Mouse (Mus musculus): ENCODE results near the gene Slc9a3r1. TPM values are rescaled to one million over a fixed set of nuclear protein-coding genes. Genes with fewer than 3 reads are reported as not detected.

The Slc9a3r1 gene
- total RNA-seq, 2 experiments from 2014 or later = 37.4 to 50.3 TPM

DNA sequence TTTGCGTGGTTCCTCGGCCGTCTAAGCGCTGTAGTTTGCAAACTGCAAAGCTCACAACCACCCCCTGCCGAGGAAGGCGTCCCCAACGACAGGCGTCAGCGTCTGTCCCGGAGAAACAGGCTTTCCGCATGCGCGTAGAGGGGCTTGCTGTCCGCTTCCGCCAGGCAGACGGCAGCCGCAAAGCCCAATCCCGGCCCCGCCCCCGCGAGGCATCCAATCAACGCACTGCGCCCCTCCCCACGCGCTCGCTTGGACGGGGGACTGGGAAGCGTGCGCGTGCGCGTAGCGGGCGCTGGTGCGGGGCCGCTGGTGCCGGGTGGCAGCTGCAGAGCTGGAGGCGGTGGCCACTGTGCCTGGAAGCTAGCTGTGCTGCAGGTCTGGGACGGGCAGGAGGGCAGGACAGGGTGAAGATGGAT, 24.1 kb downstream of the Slc9a3r1 start, which contains the start of gene Tmem104:
Gene Tmem104, plus strand, starts transcription at position 264 of the 416 bp plus-strand sequence.
- ATAC-seq (replicated peaks; ENCODE audit: poor library complexity, severe bottlenecking) = peak; percentile 68

DNA sequence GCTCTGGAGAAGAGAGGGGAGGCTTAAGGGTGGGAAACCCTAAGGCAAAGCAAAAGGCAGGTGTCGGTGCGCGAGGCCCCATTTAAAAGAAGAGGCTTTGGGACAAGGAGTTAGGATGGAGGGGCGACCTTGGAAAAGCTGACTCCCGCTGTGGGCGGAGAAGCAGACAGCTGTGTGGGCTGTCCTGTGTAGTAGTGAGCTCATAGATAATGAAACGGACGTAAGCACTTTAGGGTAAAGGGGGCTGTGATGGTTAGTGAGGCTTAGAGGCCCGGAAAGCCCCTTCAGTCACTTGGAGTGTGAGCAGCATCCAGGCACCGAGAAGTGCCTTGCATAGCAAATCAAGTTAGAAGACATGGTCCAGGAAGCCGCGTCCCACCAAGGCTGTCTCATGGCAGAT, 24.6 kb downstream of the Slc9a3r1 start, which contains the start of gene Nat9:
Gene Nat9, minus strand, starts transcription at position 167 of the 400 bp plus-strand sequence.
- ATAC-seq (replicated peaks; ENCODE audit: poor library complexity, severe bottlenecking) = no peak

DNA sequence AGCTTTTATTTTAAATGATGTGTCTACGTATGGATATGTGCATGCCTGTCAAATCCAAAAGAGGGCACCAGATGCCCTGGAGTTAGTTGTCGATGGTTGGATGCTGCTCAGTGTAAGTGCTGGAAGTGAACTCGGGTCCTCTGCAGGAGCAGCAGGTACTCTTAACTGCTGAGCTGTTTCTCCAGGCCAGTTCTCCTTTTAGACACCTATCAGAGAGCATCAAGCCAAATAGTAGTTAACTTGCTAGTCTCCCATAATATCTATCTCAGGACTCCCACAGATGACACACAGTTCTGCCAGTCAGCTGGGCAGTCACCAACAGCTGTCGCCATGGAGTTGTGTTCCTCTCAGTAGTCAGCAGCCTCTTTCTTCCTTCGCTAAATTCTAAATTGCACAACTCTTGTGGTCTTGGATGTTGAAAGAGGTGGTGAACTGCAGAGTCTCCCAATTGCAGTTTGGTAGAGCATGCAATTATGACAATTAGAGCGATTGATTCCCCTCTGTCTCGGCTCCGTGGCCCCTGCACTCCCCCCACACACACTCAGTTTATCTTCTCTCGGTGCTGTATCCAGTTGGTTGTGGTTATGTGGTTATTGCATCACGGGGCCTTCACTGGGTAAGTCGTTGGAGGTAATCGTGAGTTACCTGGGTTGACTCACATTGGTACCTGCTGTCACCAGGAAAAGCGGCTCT, 25.5 kb downstream of the Slc9a3r1 start:
- ATAC-seq (replicated peaks; ENCODE audit: poor library complexity, severe bottlenecking) = peak; percentile 65

DNA sequence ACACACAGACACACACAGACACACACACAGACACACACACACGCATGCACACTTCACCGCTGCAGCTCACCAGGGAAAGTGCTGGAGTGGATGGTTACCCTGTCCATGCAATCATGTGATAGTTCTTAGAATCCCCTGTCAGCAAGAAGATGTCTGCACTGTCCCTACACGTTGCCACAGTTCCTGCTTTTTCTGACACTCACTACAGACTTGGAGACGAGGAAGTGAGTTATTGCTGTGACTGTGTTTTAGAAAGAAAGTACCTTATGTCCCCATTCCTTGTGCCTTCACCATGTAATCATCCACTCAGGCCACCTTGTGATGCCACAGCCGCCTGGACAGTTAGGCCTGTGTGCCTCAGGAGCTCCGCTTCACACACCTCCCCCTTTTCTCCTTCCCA, 26.2 kb downstream of the Slc9a3r1 start:
- peak; percentile 60 for ATAC-seq (replicated peaks; ENCODE audit: poor library complexity, severe bottlenecking)

DNA sequence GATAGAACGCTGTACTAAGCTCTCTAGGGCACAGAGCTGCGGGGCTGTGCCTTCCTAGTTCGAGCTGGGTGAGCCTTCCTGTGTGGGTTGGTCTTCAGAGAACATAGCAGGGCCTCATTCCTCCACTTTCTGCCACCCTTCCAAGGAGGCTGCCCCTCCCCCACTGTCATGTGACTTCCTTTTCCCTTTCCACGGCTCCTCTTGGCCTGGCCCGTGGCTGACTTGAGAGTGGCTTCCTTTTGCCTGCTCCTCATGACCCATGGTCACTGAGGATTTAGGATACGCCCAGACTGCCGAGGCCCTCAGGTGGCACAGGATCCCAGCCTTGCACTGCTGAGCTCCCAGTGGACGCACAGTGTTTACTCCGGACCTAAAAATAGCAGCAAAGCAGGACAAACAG, 29.0 kb downstream of the Slc9a3r1 start:
- 0 out of 2 replicates have a peak, but pooled peaks have one; percentile 3 for ATAC-seq (replicated peaks; ENCODE audit: poor library complexity, severe bottlenecking)

DNA sequence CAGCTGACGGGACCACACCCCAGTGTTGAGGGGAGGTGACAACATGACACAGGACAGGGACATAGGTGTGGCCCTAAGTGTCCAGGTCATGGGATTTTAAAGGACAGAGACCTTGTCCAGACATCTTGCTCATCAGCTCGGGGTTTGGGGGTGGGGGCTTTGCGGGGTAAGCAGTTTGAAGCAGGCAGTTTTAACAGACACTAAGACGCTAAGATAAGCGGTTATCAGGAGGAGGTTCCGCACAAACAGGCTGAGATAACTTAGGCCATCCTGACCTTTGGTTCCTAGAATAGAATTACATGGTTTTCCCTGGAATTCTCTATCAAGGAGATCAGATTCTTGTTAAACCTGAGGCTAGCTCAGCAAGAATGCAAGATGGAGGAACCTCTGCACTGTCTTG, 31.6 kb downstream of the Slc9a3r1 start:
- no peak for ATAC-seq (replicated peaks; ENCODE audit: poor library complexity, severe bottlenecking)

DNA sequence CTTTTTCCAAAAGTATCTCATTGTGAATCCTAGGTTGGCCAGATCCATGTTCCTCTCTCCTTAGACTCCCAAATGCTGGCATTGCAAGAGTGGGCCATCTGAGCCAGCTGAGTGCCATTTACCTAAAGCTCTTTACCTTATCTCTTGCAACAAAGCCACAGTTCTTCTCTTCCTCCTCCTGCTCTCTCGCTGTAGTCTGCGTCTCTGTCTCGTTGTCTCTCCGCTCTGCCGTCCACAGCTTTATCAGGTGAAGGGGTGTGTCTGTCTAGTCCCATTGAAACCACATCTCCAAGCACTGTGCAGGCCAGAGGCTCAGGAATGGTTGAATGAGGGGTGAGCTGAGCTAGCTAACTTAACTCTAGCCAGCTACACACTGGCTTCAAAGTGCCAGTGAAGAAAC, 32.8 kb downstream of the Slc9a3r1 start:
- no peak for ATAC-seq (replicated peaks; ENCODE audit: poor library complexity, severe bottlenecking)

DNA sequence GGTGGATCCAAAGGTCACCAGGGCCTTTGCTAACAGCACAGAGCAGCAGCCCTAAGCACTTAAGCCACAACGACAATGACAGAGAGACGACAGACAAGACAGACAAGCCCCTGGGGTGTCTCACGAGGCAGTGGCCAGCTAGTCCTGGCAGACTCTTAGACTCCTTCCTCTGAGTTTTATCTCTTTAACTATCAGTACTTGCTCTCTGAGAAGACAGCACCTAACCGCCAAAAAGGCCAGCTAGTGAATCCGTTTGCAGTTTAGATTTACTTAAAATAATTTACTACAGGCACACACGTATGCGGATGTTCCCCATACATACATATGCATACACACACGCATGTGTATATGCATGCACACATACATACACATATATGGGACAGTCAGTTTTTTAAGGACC, 34.4 kb downstream of the Slc9a3r1 start:
- ATAC-seq (replicated peaks; ENCODE audit: poor library complexity, severe bottlenecking) = no peak

DNA sequence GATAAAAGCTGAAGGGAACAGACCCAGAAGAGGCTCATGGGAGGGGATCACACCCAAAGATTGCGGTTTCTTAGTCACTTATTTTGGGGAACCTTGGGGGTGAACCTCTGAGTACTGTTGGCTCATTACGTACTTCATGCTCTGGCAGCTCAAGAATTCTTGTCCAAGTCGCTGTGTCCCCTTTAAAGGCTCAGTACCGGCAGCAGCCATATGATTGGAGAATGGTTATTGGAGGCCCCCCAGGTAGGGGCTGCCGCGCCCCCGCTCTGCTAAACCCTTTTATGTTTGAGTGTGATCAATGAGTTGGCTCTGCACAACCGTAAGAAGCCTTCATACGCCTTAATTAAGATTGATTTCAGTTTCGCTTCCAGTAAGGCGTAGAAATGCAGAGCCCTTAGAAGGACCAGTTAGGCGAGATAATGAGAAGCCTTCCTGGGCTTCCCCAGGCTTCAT, 35.8 kb downstream of the Slc9a3r1 start:
- peak; percentile 34; the same call in 1 of the 2 replicates for ATAC-seq (replicated peaks; ENCODE audit: poor library complexity, severe bottlenecking)

DNA sequence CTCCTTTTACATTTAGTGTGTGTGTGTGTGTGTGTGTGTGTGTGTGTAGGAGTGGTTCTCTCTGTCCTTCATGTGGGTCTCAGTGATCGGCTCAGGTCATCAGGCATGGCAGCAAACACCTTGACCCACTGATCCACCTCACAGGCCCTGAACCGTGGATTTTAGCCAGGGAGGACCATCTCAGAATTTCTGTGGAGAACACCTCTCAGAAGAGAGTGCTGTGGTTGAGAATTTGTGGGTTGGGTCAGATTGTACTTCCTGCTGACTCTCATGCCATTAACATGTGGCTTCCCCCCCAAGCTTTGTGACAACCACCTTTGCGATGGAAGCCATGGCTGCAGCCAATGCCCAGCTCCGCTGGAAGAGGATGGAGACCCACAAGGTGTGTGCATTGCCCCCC, 37.4 kb downstream of the Slc9a3r1 start:
- ATAC-seq (replicated peaks; ENCODE audit: poor library complexity, severe bottlenecking) = no peak

DNA sequence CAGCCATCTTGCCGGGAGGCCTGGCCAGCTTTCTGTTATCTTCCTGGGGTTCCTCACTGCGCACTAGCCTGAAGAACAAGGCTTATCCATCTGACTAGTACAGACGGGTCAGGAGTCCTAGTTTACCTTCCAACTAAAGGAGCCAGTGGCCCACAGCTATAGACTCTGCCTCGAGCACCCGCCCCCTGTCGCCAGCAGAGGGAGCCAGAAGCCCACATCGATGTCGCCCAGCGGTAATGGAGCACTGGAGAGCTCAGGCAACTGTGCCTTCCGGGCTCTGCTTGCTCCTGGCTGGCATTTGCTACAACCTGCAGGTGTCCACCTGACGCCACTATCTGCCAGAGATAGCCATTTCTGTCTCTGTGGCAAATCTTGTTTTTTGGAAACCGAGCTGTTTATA, 39.2 kb downstream of the Slc9a3r1 start:
- peak; percentile 90 for ATAC-seq (replicated peaks; ENCODE audit: poor library complexity, severe bottlenecking)

DNA sequence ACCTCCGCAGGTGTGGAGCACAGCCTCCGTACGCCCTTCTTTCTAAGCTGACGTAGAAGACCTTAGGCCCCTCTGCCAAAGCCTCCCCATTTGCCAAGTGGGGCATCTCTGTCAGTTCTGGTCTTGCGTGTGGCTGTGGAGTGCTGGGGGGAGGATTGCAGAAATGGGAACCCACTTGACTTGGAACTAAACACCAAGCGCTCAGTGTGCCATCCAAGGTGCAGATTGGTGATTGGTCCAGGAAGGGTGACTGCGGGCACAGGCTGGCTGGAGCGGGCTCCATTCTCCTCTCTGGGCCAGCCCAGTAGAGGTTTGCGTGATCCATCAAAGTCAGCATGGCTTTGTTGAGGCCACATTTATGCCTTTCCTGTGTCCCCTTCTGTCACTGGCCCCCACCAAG, 39.6 kb downstream of the Slc9a3r1 start:
- ATAC-seq (replicated peaks; ENCODE audit: poor library complexity, severe bottlenecking) = no peak

DNA sequence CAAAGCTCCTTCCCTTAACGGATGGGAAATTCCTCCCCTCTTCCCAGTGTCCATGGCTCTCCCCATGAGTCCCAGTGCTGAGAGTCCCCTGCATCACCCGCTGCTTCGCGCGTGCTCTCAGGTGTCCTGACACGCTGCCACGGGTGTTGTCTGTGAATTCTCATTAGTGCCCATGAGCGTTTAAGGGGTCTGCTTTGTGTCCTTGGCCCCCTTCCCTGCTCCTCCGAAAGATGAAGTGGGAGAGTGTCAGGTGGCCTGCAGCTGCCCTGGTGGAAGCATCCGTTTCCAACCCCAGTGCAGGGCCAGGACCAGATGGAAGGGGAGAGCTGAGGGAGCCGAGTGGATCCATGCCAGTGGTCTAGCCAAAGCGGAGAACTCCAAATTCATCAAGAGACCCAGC, 45.0 kb downstream of the Slc9a3r1 start:
- no peak for ATAC-seq (replicated peaks; ENCODE audit: poor library complexity, severe bottlenecking)

DNA sequence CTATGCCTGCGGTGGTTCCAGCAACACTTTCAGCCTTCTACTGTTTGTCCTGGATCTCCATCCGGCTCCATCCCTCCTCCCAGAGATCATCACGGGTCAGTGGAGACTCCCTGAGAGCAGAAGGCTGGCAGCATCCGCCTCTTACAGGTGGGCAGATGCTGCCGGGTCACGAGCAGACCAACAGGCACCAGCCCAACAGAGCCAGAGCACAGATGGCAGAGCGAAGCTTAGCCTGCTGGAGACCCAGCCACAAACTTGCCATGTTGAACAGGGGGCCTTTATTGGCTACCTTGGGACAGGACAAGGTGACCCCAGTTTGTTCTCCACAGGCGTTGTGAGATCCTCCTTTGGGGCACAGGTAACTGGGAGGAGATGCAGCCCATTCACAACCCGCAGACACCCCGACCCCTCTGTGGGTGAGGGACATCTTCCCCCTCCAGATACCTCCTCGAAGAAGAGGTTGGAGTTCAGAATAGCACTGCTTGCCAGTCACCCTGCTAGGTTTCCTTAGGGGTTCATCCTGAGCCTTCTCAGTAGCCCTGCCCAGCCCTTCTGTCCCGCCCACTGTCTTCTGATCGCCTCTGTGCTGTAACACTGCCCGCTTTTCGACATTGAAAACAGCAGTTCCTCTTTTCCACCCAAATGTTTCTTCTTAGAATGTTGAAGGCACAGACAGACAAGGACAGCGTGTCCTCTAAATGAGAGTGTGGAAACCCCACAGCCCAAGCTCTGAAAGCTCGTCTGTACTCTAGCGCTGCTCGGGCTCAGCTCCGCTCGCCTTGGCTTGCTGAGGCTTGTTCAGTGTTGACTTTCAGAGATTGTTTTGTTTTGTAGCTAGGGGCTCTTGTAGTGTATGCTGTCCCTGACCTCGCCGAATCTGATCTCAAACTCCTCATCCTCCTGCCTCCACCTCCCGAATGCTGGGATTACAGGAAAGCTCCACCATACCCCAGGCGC, 45.9 kb downstream of the Slc9a3r1 start:
- peak; percentile 88 for ATAC-seq (replicated peaks; ENCODE audit: poor library complexity, severe bottlenecking)

DNA sequence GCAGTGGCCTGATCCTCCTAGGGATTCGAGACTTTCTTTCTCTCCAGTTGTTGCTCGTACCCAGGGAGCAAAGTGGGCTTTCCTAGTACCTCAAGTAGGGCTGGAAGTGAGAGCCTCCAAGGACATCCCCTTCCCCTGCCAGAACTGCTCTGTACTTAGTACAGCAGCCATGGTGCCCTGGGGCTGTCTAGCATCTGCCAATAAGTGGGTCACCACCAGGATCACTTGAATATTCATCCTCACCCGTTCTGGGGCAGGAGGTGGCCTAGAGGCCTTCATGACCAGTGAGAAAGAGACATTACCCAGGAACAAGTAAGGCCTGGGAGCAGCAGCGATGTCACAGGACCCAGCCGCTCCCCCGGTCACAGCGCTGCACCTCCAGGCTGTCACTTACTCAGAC, 46.8 kb downstream of the Slc9a3r1 start:
- ATAC-seq (replicated peaks; ENCODE audit: poor library complexity, severe bottlenecking) = no peak

DNA sequence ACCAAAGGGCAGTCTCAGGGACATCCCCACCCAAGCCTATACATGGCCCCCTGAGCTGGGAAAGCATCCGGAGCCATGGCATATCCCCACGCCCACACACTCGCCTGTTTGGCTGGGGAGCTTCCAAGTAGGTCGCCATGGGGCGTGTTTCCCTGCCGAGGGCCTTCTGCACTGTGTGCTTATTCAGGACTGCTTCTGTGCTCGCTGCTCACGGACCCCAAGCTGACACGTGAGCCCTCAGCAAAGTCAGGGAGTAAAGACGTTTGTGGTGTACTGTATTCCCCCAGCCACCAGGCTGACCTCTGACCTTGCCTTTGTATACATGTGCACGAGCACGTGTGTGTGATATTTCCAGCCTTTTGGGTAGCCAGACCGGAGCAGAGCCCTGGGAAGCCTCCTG, 49.0 kb downstream of the Slc9a3r1 start:
- ATAC-seq (replicated peaks; ENCODE audit: poor library complexity, severe bottlenecking) = no peak

DNA sequence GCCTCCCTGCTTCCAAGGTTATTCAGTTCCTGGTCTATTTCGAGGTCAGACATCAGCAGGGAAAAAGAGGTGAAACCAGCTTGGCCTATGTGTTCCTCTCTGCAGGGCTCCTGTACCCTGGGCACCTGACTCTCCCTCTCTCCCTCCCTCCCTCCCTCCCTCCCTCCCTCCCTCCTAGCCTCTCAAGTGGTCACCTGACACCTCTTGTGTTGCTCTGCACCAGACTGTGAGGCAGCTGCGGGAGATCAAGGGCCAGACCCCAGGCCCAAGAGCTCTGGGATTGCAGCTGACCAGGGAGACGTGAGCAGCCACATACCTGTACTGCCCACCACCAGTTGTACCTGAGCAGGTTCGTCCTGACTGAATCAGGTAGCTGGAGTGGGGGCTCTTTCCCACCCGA, 52.0 kb downstream of the Slc9a3r1 start:
- ATAC-seq (replicated peaks; ENCODE audit: poor library complexity, severe bottlenecking) = no peak

DNA sequence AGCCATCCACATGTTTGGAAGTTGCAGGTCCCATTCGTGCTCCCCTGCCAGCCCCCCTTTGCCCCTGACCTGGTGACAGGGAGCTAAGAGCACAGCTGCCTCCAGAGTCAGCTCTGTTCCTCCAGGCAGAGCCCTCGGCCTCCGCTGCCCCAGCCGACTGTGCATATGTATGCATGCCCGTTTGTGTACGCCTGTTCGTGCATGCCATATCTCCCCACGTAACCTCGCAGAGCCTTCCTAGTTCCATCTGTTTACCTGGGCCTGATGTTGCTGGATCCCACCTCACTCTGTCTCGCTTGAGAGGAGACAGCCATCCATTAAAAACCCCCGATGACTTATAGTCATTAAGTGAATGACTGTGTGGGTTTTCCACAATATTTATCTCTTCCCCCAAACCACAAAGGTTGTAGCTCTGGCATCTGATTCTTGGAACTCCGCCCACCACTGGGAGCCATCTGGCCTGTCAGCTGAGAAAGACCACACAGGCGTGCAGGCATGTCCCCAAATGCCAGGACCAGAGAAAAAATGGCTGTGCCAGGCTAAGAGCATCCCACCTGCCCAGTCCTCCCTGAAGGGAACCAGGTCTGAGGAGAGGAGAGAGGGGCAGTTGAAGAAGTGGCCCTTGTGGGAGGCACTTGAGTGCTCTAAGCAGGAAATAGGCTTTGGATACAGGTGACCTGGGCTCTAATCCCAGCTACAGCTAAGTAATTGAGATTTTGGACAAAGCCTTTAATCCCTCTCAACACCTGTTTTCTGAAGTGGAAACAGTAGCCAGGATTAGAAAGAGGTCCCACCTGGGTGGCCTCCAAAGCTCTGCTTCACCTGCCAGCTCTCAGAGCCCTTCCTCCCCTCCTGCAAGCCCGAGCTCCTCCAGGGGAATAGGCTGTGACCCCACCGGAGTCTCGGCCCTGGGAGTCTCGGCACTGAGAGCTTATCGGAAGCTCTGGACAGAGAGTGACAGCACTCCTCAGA, 54.6 kb downstream of the Slc9a3r1 start:
- no peak for ATAC-seq (replicated peaks; ENCODE audit: poor library complexity, severe bottlenecking)

DNA sequence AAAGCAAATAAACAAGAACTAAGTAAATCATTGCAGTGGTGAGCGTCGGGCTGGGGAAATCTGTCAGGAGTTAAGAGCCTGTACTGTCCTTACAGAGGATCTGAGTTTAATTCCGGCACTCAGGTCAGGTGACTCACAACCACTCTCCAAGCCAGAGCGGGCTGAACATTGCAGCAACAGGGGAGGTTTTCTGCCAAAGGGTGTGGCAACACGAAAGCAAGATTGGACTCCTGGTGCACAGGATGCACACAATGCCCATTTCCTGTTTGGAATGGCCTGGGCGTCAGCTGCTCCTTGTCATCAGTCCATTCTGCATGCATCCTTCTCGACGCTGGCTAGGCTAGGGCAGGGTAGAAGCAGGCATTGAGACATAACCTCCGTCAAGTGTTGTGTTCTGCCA, 56.1 kb downstream of the Slc9a3r1 start:
- peak; percentile 78 for ATAC-seq (replicated peaks; ENCODE audit: poor library complexity, severe bottlenecking)

DNA sequence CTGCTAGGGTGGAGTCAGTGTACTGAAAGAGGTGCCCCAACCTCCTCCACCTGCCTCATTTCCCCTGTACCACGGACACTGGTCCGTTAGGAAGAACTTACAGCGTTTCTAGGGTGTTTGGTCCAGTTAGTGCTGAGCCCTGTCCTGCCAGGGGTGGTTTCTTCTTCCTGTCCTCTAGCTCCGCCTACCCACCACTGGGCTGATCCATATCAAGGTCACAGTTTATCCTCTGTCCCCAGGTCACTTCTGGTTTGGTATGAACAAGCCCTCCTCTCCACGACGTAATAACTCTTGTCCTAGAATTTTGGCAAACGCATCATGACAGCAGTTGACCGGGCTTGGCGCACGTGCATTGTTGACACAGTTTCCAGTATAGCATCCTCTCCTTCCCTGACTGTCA, 56.5 kb downstream of the Slc9a3r1 start:
- peak; percentile 15; the same call in 1 of the 2 replicates for ATAC-seq (replicated peaks; ENCODE audit: poor library complexity, severe bottlenecking)

Measured in granulocyte monocyte progenitor cell, adult 5-6 weeks (primary cell).